In the genomic region with DNA sequence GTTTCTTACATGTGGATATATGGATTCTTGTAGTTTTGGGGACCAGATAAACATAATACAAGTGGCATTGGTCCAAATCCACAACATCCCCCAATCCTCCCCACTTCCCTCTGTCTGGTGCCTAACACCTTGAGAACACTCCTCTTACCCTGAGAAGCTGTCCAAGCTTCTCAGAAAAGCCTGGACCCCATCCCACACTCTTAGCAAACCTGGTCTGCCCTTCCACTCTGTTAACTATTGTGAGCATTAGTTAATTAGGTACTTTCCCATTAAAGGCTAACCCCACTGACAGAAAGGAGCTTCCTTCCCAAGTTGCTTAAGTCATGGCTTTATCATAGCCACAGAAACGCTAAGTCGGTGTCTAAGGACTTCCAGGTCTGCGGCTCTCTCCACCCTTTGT, we compare ENCODE assay signal across 17 mouse cellular contexts.
"Had no signal": no experiment of that assay in that cellular context is flagged by ENCODE, and none has a peak within 500 bp of the region (broad histone marks: within the 10 kb centered on the region; RNA-seq: fewer than 3 reads in every experiment).

No protein-coding gene starts in this region.

- H3K27ac ChIP-seq: left cerebral cortex, adult 2 months; liver, embryonic 13.5 days; midbrain, embryonic 15.5 days; neural tube, embryonic 12.5 days; neural tube, embryonic 15.5 days; stomach, embryonic 15.5 days had no signal

- H3K4me3 ChIP-seq: left cerebral cortex, adult 2 months; liver, embryonic 13.5 days; midbrain, embryonic 15.5 days; neural tube, embryonic 12.5 days; neural tube, embryonic 15.5 days; stomach, embryonic 15.5 days had no signal

- DNase-seq: kidney, postnatal 36 days; layer of hippocampus, postnatal 36 days; liver, embryonic 13.5 days; lung, adult 2 months; lung, postnatal 14 days; lung, postnatal 4 days; right cerebral cortex, adult 18-20 months; right cerebral cortex, postnatal 14 days; right cerebral cortex, postnatal 4 days; thymus, postnatal 25 days had no signal

- H3K4me2 ChIP-seq: liver, embryonic 13.5 days; midbrain, embryonic 11.5 days; midbrain, embryonic 15.5 days; neural tube, embryonic 12.5 days; neural tube, embryonic 15.5 days; stomach, embryonic 15.5 days had no signal

- ATAC-seq: intestine, postnatal 0 days; midbrain, embryonic 15.5 days had no signal

- H3K36me3 ChIP-seq: liver, embryonic 13.5 days; midbrain, embryonic 15.5 days; neural tube, embryonic 12.5 days; neural tube, embryonic 15.5 days; stomach, embryonic 15.5 days had no signal

- H3K9me3 ChIP-seq: liver, embryonic 13.5 days; midbrain, embryonic 15.5 days; neural tube, embryonic 12.5 days; neural tube, embryonic 15.5 days; stomach, embryonic 15.5 days had no signal

- H3K27me3 ChIP-seq: liver, embryonic 13.5 days; midbrain, embryonic 15.5 days; neural tube, embryonic 12.5 days; neural tube, embryonic 15.5 days; stomach, embryonic 15.5 days had no signal

- H3K9ac ChIP-seq: liver, embryonic 13.5 days; midbrain, embryonic 15.5 days; neural tube, embryonic 12.5 days; neural tube, embryonic 15.5 days; stomach, embryonic 15.5 days had no signal
